Mouse (Mus musculus): ENCODE measurements around the gene Bend4. TPM values are rescaled to one million over a fixed set of nuclear protein-coding genes. Genes with fewer than 3 reads are reported as not detected.

The Bend4 gene
- polyA plus RNA-seq (2014; fragmentation: Nextera tagmentation; extraction: Ambion mirVana): 5.5 and 7.7 TPM in 2 replicates

GRCm38 (mm10) chr5:67427443-67428360 lies at the start of gene Bend4:
Bend4 (minus strand) TSS chr5:67428310.
- peak; percentile 83 for ATAC-seq
- H3K9me3 ChIP-seq (replicated peaks; ENCODE audit: control insufficient read depth, low read length): no peaks in the 10 kb centered on the region
- H3K4me3 ChIP-seq (ENCODE audit: low read depth, low read length): peak within 1 kb of the TSS; percentile 67
- peak within 1 kb of the TSS; percentile 63; the same call in 1 of the 2 replicates for H3K27ac ChIP-seq (ENCODE audit: low read depth, low read length)
- no peaks in the 10 kb centered on the region; the same call in 1 of the 2 replicates for H3K4me1 ChIP-seq (ENCODE audit: control insufficient read depth, insufficient read depth, low read length)
- 2% methylated on average over 40 of the region's 90 CpGs for WGBS
- peak; percentile 92 for DNase-seq (ENCODE audit: low spot score)
- H3K27me3 ChIP-seq (replicated peaks; ENCODE audit: control insufficient read depth, insufficient read depth, low read length): peaks cover 10% of the 10 kb centered on the region
- peak within 1 kb of the TSS; percentile 78 for H3K9ac ChIP-seq (ENCODE audit: low read length)
- H3K36me3 ChIP-seq (ENCODE audit: control insufficient read depth, insufficient read depth, low read length): no peaks in the 10 kb centered on the region
- peak within 1 kb of the TSS; percentile 69 for H3K4me2 ChIP-seq (ENCODE audit: low read length)

GRCm38 (mm10) chr5:67473723-67474122 lies 45.6 kb upstream of the Bend4 start:
- Histone ChIP-seq H3K27me3 (replicated peaks; ENCODE audit: control insufficient read depth, insufficient read depth, low read length) (no peaks in the 10 kb centered on the region), H3K27ac (ENCODE audit: low read depth, low read length) (no peak overlapping the region), H3K4me3 (ENCODE audit: low read depth, low read length) (no peak overlapping the region), H3K36me3 (ENCODE audit: control insufficient read depth, insufficient read depth, low read length) (no peaks in the 10 kb centered on the region), H3K4me2 (ENCODE audit: low read length) (no peak overlapping the region), H3K4me1 (ENCODE audit: control insufficient read depth, insufficient read depth, low read length) (no peaks in the 10 kb centered on the region), H3K9ac (ENCODE audit: low read length) (no peak overlapping the region), H3K9me3 (replicated peaks; ENCODE audit: control insufficient read depth, low read length) (no peaks in the 10 kb centered on the region)
- 43% methylated on average over 8 of the region's 8 CpGs for WGBS
- peak; percentile 84 for DNase-seq (ENCODE audit: low spot score)
- peak; percentile 75; the same call in 1 of the 2 replicates for ATAC-seq

GRCm38 (mm10) chr5:67473094-67473493 lies 45.0 kb upstream of the Bend4 start:
- Histone ChIP-seq H3K9ac (ENCODE audit: low read length) (no peak overlapping the region), H3K9me3 (replicated peaks; ENCODE audit: control insufficient read depth, low read length) (no peaks in the 10 kb centered on the region), H3K4me1 (ENCODE audit: control insufficient read depth, insufficient read depth, low read length) (no peaks in the 10 kb centered on the region), H3K27me3 (replicated peaks; ENCODE audit: control insufficient read depth, insufficient read depth, low read length) (no peaks in the 10 kb centered on the region), H3K27ac (ENCODE audit: low read depth, low read length) (no peak overlapping the region), H3K4me3 (ENCODE audit: low read depth, low read length) (no peak overlapping the region), H3K36me3 (ENCODE audit: control insufficient read depth, insufficient read depth, low read length) (no peaks in the 10 kb centered on the region), H3K4me2 (ENCODE audit: low read length) (no peak overlapping the region)
- peak; percentile 36 for DNase-seq (ENCODE audit: low spot score)
- 41% methylated on average over 5 of the region's 5 CpGs for WGBS
- no peak for ATAC-seq

GRCm38 (mm10) chr5:67466866-67467530 lies 38.9 kb upstream of the Bend4 start:
- no peaks in the 10 kb centered on the region for H3K9me3 ChIP-seq (replicated peaks; ENCODE audit: control insufficient read depth, low read length)
- no peak overlapping the region for H3K27ac ChIP-seq (ENCODE audit: low read depth, low read length)
- ATAC-seq (peak; percentile 80), DNase-seq (ENCODE audit: low spot score) (peak; percentile 54)
- H3K27me3 ChIP-seq (replicated peaks; ENCODE audit: control insufficient read depth, insufficient read depth, low read length): no peaks in the 10 kb centered on the region
- 0 out of 2 replicates have a peak overlapping the region, but pooled peaks have one; percentile 13 for H3K9ac ChIP-seq (ENCODE audit: low read length)
- no peak overlapping the region for H3K4me3 ChIP-seq (ENCODE audit: low read depth, low read length)
- H3K36me3 ChIP-seq (ENCODE audit: control insufficient read depth, insufficient read depth, low read length): no peaks in the 10 kb centered on the region
- H3K4me2 ChIP-seq (ENCODE audit: low read length): peak overlapping the region; percentile 35; the same call in 1 of the 2 replicates
- peaks cover 6% of the 10 kb centered on the region; the same call in 1 of the 2 replicates for H3K4me1 ChIP-seq (ENCODE audit: control insufficient read depth, insufficient read depth, low read length)
- 31% methylated on average over 15 of the region's 15 CpGs for WGBS

GRCm38 (mm10) chr5:67464899-67465298 lies 36.8 kb upstream of the Bend4 start:
- 89% methylated on average over 3 of the region's 3 CpGs for WGBS
- Histone ChIP-seq H3K4me2 (ENCODE audit: low read length) (no peak overlapping the region), H3K4me3 (ENCODE audit: low read depth, low read length) (no peak overlapping the region), H3K27ac (ENCODE audit: low read depth, low read length) (no peak overlapping the region), H3K36me3 (ENCODE audit: control insufficient read depth, insufficient read depth, low read length) (no peaks in the 10 kb centered on the region), H3K27me3 (replicated peaks; ENCODE audit: control insufficient read depth, insufficient read depth, low read length) (no peaks in the 10 kb centered on the region), H3K4me1 (ENCODE audit: control insufficient read depth, insufficient read depth, low read length) (peaks cover 6% of the 10 kb centered on the region; the same call in 1 of the 2 replicates), H3K9me3 (replicated peaks; ENCODE audit: control insufficient read depth, low read length) (no peaks in the 10 kb centered on the region), H3K9ac (ENCODE audit: low read length) (no peak overlapping the region)
- ATAC-seq (no peak), DNase-seq (ENCODE audit: low spot score) (no peak)

GRCm38 (mm10) chr5:67463636-67464035 lies 35.5 kb upstream of the Bend4 start:
- Histone ChIP-seq H3K27ac (ENCODE audit: low read depth, low read length) (no peak overlapping the region), H3K4me1 (ENCODE audit: control insufficient read depth, insufficient read depth, low read length) (peaks cover 6% of the 10 kb centered on the region; the same call in 1 of the 2 replicates), H3K9me3 (replicated peaks; ENCODE audit: control insufficient read depth, low read length) (no peaks in the 10 kb centered on the region), H3K4me2 (ENCODE audit: low read length) (no peak overlapping the region), H3K9ac (ENCODE audit: low read length) (no peak overlapping the region), H3K4me3 (ENCODE audit: low read depth, low read length) (no peak overlapping the region), H3K36me3 (ENCODE audit: control insufficient read depth, insufficient read depth, low read length) (no peaks in the 10 kb centered on the region), H3K27me3 (replicated peaks; ENCODE audit: control insufficient read depth, insufficient read depth, low read length) (no peaks in the 10 kb centered on the region)
- no peak for DNase-seq (ENCODE audit: low spot score)
- 95% methylated on average over 9 of the region's 9 CpGs for WGBS
- no peak for ATAC-seq

GRCm38 (mm10) chr5:67462331-67462730 lies 34.2 kb upstream of the Bend4 start:
- no peak overlapping the region for H3K4me3 ChIP-seq (ENCODE audit: low read depth, low read length)
- H3K4me1 ChIP-seq (ENCODE audit: control insufficient read depth, insufficient read depth, low read length): peaks cover 6% of the 10 kb centered on the region; the same call in 1 of the 2 replicates
- H3K27me3 ChIP-seq (replicated peaks; ENCODE audit: control insufficient read depth, insufficient read depth, low read length): no peaks in the 10 kb centered on the region
- no peak for DNase-seq (ENCODE audit: low spot score)
- H3K27ac ChIP-seq (ENCODE audit: low read depth, low read length): no peak overlapping the region
- ATAC-seq: no peak
- no peaks in the 10 kb centered on the region for H3K36me3 ChIP-seq (ENCODE audit: control insufficient read depth, insufficient read depth, low read length)
- no peak overlapping the region for H3K9ac ChIP-seq (ENCODE audit: low read length)
- no peaks in the 10 kb centered on the region for H3K9me3 ChIP-seq (replicated peaks; ENCODE audit: control insufficient read depth, low read length)
- H3K4me2 ChIP-seq (ENCODE audit: low read length): no peak overlapping the region
- WGBS: 85% methylated on average over 4 of the region's 4 CpGs

GRCm38 (mm10) chr5:67456841-67457240 lies 28.7 kb upstream of the Bend4 start:
- no peak overlapping the region for H3K27ac ChIP-seq (ENCODE audit: low read depth, low read length)
- no peaks in the 10 kb centered on the region for H3K9me3 ChIP-seq (replicated peaks; ENCODE audit: control insufficient read depth, low read length)
- no peak overlapping the region for H3K4me2 ChIP-seq (ENCODE audit: low read length)
- no peaks in the 10 kb centered on the region for H3K27me3 ChIP-seq (replicated peaks; ENCODE audit: control insufficient read depth, insufficient read depth, low read length)
- 81% methylated on average over 4 of the region's 4 CpGs for WGBS
- DNase-seq (ENCODE audit: low spot score) (no peak), ATAC-seq (no peak)
- H3K4me3 ChIP-seq (ENCODE audit: low read depth, low read length): no peak overlapping the region
- no peaks in the 10 kb centered on the region for H3K4me1 ChIP-seq (ENCODE audit: control insufficient read depth, insufficient read depth, low read length)
- no peaks in the 10 kb centered on the region for H3K36me3 ChIP-seq (ENCODE audit: control insufficient read depth, insufficient read depth, low read length)
- H3K9ac ChIP-seq (ENCODE audit: low read length): no peak overlapping the region

Measured in forebrain, embryonic 14.5 days (tissue).